Mouse (Mus musculus): ENCODE measurements at regions not wholly inside any gene's neighbourhood (a gene's known extent, or its start where the extent isn't known, plus 50 kb on each side); places are given as distances from the start of the nearest gene placed in this dataset.

- Histone ChIP-seq H3K4me2 (ENCODE audit: low read depth, low read length, poor library complexity, severe bottlenecking) (no peak overlapping the region), H3K27me3 (ENCODE audit: insufficient read depth, low read length) (no peaks in the 10 kb centered on the region), H3K9me3 (ENCODE audit: low read length) (no peaks in the 10 kb centered on the region), H3K4me3 (ENCODE audit: low read depth, low read length) (no peak overlapping the region), H3K36me3 (ENCODE audit: insufficient read depth, low read length) (no peaks in the 10 kb centered on the region), H3K4me1 (ENCODE audit: insufficient read depth, low read length) (no peaks in the 10 kb centered on the region), H3K9ac (replicated peaks; ENCODE audit: low read length, poor library complexity, severe bottlenecking) (no peak overlapping the region), H3K27ac (ENCODE audit: low read depth, low read length) (no peak overlapping the region)
- ATAC-seq (ENCODE audit: low FRiP score) (no peak), DNase-seq (ENCODE audit: low spot score) (no peak)
- no peak for TF ChIP-seq CTCF (IDR thresholded peaks at IDR 0.05)
Observed at GRCm38 (mm10) chr4:97028938-97029337, 154.0 kb downstream of the Gm10192 start.

DNA sequence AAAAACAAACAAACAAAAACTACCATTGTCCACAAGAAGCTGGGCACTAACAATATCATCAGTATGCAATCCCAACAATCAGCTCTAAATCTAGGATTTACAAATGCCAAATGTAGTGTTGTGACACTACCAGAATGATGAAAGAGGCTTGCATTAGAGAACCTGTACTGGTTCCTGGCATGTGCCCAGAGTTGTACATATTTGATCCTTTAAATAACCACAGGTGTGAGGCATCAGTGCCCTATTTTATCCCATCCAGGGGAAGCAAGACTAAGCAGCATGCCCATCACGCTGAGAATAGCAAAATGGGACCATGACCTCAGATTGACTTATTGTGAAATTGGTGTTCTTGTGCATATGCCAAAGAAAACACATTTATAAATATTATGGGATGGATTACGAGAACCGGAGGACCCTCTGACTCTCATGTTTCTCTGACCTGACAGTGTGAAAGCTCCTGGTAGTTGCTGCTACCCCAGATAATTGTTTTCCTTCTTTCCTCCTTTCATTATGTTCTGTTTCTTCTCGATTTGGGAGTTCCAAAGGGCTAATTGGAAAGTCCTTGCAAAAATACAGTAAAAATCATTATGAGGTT lies 157.4 kb downstream of the Gm10192 start:
- Histone ChIP-seq H3K9ac (replicated peaks; ENCODE audit: low read length, poor library complexity, severe bottlenecking) (no peak overlapping the region), H3K36me3 (ENCODE audit: insufficient read depth, low read length) (no peaks in the 10 kb centered on the region), H3K4me3 (ENCODE audit: low read depth, low read length) (no peak overlapping the region), H3K27ac (ENCODE audit: low read depth, low read length) (no peak overlapping the region), H3K4me1 (ENCODE audit: insufficient read depth, low read length) (no peaks in the 10 kb centered on the region), H3K4me2 (ENCODE audit: low read depth, low read length, poor library complexity, severe bottlenecking) (no peak overlapping the region), H3K27me3 (ENCODE audit: insufficient read depth, low read length) (no peaks in the 10 kb centered on the region), H3K9me3 (ENCODE audit: low read length) (no peaks in the 10 kb centered on the region)
- ATAC-seq (ENCODE audit: low FRiP score) (no peak), DNase-seq (ENCODE audit: low spot score) (no peak)
- 88% methylated on average over 4 of the region's 4 CpGs for WGBS
- TF ChIP-seq CTCF (IDR thresholded peaks at IDR 0.05), result no peak

DNA sequence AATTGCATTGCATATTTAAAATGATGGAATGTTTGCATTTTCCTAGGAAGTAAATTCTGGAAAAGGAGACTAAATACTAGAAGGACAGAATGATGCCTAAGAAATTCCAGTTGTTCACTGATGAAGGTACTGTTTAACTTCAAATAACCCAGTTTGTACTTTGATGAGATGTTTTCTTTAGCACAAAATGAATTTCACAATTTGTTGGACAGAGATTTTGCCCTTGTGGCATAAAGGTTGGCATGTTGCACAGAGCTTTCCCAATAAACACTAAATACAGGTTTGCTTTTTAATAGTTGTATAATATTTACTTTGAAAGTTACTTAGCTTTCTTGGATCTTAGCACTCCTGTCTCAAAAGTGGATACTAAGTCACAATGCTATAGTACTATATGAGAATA lies 181.6 kb downstream of the Gm10192 start:
- Histone ChIP-seq H3K4me1 (ENCODE audit: insufficient read depth, low read length) (no peaks in the 10 kb centered on the region), H3K9me3 (ENCODE audit: low read length) (no peaks in the 10 kb centered on the region), H3K9ac (replicated peaks; ENCODE audit: low read length, poor library complexity, severe bottlenecking) (no peak overlapping the region), H3K4me3 (ENCODE audit: low read depth, low read length) (no peak overlapping the region), H3K27me3 (ENCODE audit: insufficient read depth, low read length) (no peaks in the 10 kb centered on the region), H3K36me3 (ENCODE audit: insufficient read depth, low read length) (no peaks in the 10 kb centered on the region), H3K27ac (ENCODE audit: low read depth, low read length) (no peak overlapping the region), H3K4me2 (ENCODE audit: low read depth, low read length, poor library complexity, severe bottlenecking) (no peak overlapping the region)
- no peak for DNase-seq (ENCODE audit: low spot score)
- TF ChIP-seq CTCF (IDR thresholded peaks at IDR 0.05), result no peak
- ATAC-seq (ENCODE audit: low FRiP score), result no peak

GRCm38 (mm10) chr4:96980311-96980710 lies 195.3 kb upstream of the Gm12695 start:
- no peaks in the 10 kb centered on the region for H3K4me1 ChIP-seq (ENCODE audit: insufficient read depth, low read length)
- 88% methylated on average over 2 of the region's 2 CpGs for WGBS
- H3K27me3 ChIP-seq (ENCODE audit: insufficient read depth, low read length), result no peaks in the 10 kb centered on the region; the same call in 1 of the 2 replicates
- no peak overlapping the region for H3K9ac ChIP-seq (replicated peaks; ENCODE audit: low read length, poor library complexity, severe bottlenecking)
- ATAC-seq (ENCODE audit: low FRiP score) (no peak), DNase-seq (ENCODE audit: low spot score) (no peak)
- H3K36me3 ChIP-seq (ENCODE audit: insufficient read depth, low read length), result no peaks in the 10 kb centered on the region
- no peak for TF ChIP-seq CTCF (IDR thresholded peaks at IDR 0.05)
- H3K4me3 ChIP-seq (ENCODE audit: low read depth, low read length), result no peak overlapping the region
- no peak overlapping the region for H3K4me2 ChIP-seq (ENCODE audit: low read depth, low read length, poor library complexity, severe bottlenecking)
- H3K9me3 ChIP-seq (ENCODE audit: low read length), result no peaks in the 10 kb centered on the region
- no peak overlapping the region for H3K27ac ChIP-seq (ENCODE audit: low read depth, low read length)

DNA sequence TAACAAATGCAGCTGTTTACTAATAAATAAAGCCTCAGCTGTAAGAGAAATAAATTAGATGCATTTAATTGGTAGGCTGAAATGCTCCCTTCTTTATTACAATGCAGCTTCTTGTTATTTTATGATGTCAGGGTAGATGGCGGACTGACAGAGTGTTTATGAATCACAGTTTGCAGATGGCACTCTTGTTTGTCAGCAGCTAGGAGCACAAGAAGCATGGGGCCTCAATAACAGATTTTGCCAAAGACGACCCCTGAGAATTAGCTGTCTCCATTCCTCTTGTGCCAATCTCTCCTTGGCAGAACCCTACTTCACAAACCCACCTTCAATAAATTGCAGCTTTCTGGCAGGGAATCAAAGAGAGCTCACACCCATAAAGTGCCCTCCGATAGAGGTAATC lies 194.9 kb upstream of the Gm12695 start:
- WGBS, result 69% methylated on average over 3 of the region's 3 CpGs
- no peaks in the 10 kb centered on the region for H3K9me3 ChIP-seq (ENCODE audit: low read length)
- H3K4me1 ChIP-seq (ENCODE audit: insufficient read depth, low read length), result no peaks in the 10 kb centered on the region
- no peaks in the 10 kb centered on the region for H3K36me3 ChIP-seq (ENCODE audit: insufficient read depth, low read length)
- no peak overlapping the region for H3K27ac ChIP-seq (ENCODE audit: low read depth, low read length)
- DNase-seq (ENCODE audit: low spot score), result no peak
- no peaks in the 10 kb centered on the region; the same call in 1 of the 2 replicates for H3K27me3 ChIP-seq (ENCODE audit: insufficient read depth, low read length)
- no peak overlapping the region for H3K4me3 ChIP-seq (ENCODE audit: low read depth, low read length)
- no peak for TF ChIP-seq CTCF (IDR thresholded peaks at IDR 0.05)
- ATAC-seq (ENCODE audit: low FRiP score), result no peak
- H3K9ac ChIP-seq (replicated peaks; ENCODE audit: low read length, poor library complexity, severe bottlenecking), result no peak overlapping the region
- no peak overlapping the region for H3K4me2 ChIP-seq (ENCODE audit: low read depth, low read length, poor library complexity, severe bottlenecking)

DNA sequence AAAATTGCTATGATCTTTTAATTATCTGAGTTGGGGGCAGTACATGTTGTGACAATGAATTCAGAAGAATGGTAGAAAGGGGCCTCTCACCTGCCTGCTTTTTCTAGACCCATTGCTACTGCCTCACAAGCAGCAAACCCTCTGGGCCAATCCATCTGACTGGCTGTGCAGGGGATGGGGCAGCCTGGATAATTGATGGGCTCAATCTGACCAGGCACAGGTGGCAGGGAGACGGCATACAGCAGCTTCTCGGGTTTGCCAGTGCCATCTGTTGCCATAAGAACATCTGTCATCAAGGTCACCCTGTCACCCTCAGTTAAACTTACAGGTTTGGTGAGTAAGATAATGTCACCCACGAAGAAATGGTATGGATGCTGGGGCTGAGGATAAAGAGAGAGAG lies 189.9 kb upstream of the Gm12695 start:
- Histone ChIP-seq H3K27ac (ENCODE audit: low read depth, low read length) (no peak overlapping the region), H3K4me1 (ENCODE audit: insufficient read depth, low read length) (no peaks in the 10 kb centered on the region), H3K9ac (replicated peaks; ENCODE audit: low read length, poor library complexity, severe bottlenecking) (no peak overlapping the region), H3K27me3 (ENCODE audit: insufficient read depth, low read length) (no peaks in the 10 kb centered on the region; the same call in 1 of the 2 replicates), H3K36me3 (ENCODE audit: insufficient read depth, low read length) (no peaks in the 10 kb centered on the region), H3K9me3 (ENCODE audit: low read length) (no peaks in the 10 kb centered on the region), H3K4me3 (ENCODE audit: low read depth, low read length) (no peak overlapping the region), H3K4me2 (ENCODE audit: low read depth, low read length, poor library complexity, severe bottlenecking) (no peak overlapping the region)
- ATAC-seq (ENCODE audit: low FRiP score), result no peak
- no peak for TF ChIP-seq CTCF (IDR thresholded peaks at IDR 0.05)
- DNase-seq (ENCODE audit: low spot score), result peak; percentile 48
- 48% methylated on average over 3 of the region's 3 CpGs for WGBS

Data from midbrain, postnatal 0 days (tissue).